Mouse (Mus musculus) lung, embryonic 15.5 days (tissue): Measurements from ENCODE around the gene Lcn8. TPM values are rescaled to one million over a fixed set of nuclear protein-coding genes. Genes with fewer than 3 reads are reported as not detected.

Experiments
- ATAC-seq: fragments of 200-750 bp; cut with Nextera tagmentation; 2 replicates; pipeline ENCODE4 v1.8.0; 2017; ENCODE audit warnings: moderate number of reproducible peaks, borderline replicate concordance; ENCODE audit not compliant: low FRiP score, low TSS enrichment; ENCODE audit errors: extremely low read depth
- H3K27ac ChIP-seq: fragments of 300-500 bp; sonication (generic); 2 replicates; pipeline ENCODE4 v1.5.1; 2015; ENCODE audit warnings: moderate library complexity, mild to moderate bottlenecking, inconsistent platforms
- H3K27me3 ChIP-seq: fragments of 300-500 bp; sonication (generic); 2 replicates; pipeline ENCODE4 v1.6.1; 2015; ENCODE audit warnings: inconsistent platforms
- H3K36me3 ChIP-seq: fragments of 300-500 bp; sonication (generic); 2 replicates; pipeline ENCODE4 v1.6.1; 2015; ENCODE audit warnings: inconsistent platforms
- H3K4me1 ChIP-seq: fragments of 300-500 bp; sonication (generic); 2 replicates; pipeline ENCODE4 v1.6.1; 2015; ENCODE audit warnings: inconsistent platforms
- H3K4me2 ChIP-seq: fragments of 300-500 bp; sonication (generic); 2 replicates; pipeline ENCODE4 v1.6.1; 2015; ENCODE audit warnings: inconsistent platforms, mild to moderate bottlenecking, moderate library complexity
- H3K4me3 ChIP-seq: fragments of 300-500 bp; sonication (generic); 2 replicates; pipeline ENCODE4 v1.5.1; 2015; ENCODE audit warnings: mild to moderate bottlenecking, inconsistent platforms
- H3K9ac ChIP-seq: fragments of 300-500 bp; sonication (generic); 2 replicates; pipeline ENCODE4 v1.6.1; 2015; ENCODE audit warnings: inconsistent platforms
- H3K9me3 ChIP-seq: fragments of 300-500 bp; sonication (generic); 2 replicates; pipeline ENCODE4 v1.6.1; 2016; ENCODE audit warnings: inconsistent platforms
- WGBS: fragments of 180-500 bp; shearing (Covaris S2); methylation state at CpG from one replicate; pipeline ENCODE4 v1.1.7; 2015; 5-methylcytosine and 5-hydroxymethylcytosine counted together
- polyA plus RNA-seq: library from polyadenylated mRNA; unstranded; fragments of >200 nt; fragmentation: Nextera tagmentation; extraction: Ambion mirVana; gene quantifications from 2 replicates; pipeline ENCODE4 v1.2.1, GENCODE M21; 2015

Gene Lcn8
- 0.26 and 0.40 TPM in 2 replicates for polyA plus RNA-seq

DNA sequence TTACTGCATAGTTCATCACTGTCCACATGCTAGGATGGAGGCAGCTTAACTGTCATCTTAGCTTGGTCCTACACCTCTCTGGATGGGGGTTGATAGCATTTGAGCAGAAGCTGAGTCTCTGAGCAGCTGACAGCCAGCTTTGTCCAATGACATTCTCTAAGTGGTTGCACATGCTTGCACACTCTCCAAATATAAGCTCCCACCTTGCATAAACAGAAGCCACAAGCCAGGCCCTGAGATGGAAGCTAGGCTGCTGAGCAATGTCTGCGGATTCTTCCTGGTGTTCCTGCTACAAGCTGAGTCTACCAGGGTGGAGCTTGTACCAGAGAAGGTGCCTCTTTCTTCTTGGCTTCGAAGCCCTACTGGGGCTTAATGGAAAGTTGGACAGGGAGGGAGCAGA, at the start of gene Lcn8:
Lcn8 (plus strand) TSS at position 219 of the 400 bp plus-strand sequence.
- H3K4me3 ChIP-seq: no peak within 1 kb of the TSS
- no peak for ATAC-seq
- peaks cover 8% of the 10 kb centered on the region for H3K4me1 ChIP-seq
- no peak within 1 kb of the TSS for H3K9ac ChIP-seq
- 71% methylated on average over 2 of the region's 2 CpGs for WGBS
- no peak within 1 kb of the TSS for H3K4me2 ChIP-seq
- H3K36me3 ChIP-seq: no peaks in the 10 kb centered on the region
- H3K9me3 ChIP-seq: no peaks in the 10 kb centered on the region
- no peaks in the 10 kb centered on the region for H3K27me3 ChIP-seq
- no peak within 1 kb of the TSS for H3K27ac ChIP-seq

DNA sequence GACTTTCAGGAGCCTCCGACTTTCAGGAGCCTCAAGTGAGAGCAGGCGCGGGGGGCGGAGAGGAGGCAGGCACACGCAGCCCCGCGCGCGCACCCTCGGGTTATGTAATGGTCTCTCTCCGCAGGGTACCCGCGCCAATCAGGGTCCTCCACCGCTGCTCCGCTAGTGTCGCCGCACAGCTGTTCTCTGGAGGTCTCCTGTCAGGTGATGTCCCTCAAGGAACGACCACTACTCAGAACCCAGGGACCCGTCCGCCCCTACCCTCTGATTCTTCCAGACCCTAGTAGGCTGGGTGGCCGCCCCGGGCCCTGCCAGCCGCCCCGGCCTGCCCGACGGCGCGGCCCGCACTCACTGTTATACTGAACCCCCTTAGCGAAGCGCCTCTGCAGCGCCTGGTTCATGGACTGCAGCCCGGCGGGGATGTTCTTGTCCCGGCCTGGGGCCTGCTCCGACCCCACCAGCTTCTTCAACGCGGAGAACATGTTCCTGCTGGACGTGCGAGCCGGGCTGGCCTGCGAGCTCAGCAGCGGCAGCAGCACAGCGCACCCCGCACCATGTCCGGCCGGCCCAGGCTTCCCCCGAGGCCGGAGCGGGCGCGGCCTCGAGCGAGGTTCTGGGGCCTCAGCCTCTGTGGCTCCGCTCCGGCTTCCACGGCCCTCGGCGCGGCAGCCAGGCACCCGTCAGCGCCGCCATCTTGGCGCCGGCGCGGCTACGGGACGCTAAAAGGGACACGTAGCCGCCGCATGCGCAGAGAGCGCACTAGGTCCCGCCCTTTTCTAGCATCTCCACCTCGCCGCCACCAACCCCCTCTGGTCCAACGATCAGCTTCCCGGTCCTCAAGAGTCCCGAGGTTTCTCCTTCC, 44.9 kb upstream of the Lcn8 start, which contains the start of gene Rabl6:
Rabl6 (minus strand) TSS at position 761 of the 862 bp plus-strand sequence.
- Histone ChIP-seq H3K27ac (peak within 1 kb of the TSS; percentile 93), H3K4me3 (peak within 1 kb of the TSS; percentile 97), H3K9ac (peak within 1 kb of the TSS; percentile 99), H3K36me3 (0 out of 2 replicates have a peak, but pooled peaks cover 3% of the 10 kb centered on the region), H3K4me1 (peaks cover 20% of the 10 kb centered on the region), H3K27me3 (0 out of 2 replicates have a peak, but pooled peaks cover under 1% of the 10 kb centered on the region), H3K4me2 (peak within 1 kb of the TSS; percentile 64), H3K9me3 (no peaks in the 10 kb centered on the region)
- under 1% methylated on average over 77 of the region's 80 CpGs for WGBS
- ATAC-seq: peak; percentile 92

DNA sequence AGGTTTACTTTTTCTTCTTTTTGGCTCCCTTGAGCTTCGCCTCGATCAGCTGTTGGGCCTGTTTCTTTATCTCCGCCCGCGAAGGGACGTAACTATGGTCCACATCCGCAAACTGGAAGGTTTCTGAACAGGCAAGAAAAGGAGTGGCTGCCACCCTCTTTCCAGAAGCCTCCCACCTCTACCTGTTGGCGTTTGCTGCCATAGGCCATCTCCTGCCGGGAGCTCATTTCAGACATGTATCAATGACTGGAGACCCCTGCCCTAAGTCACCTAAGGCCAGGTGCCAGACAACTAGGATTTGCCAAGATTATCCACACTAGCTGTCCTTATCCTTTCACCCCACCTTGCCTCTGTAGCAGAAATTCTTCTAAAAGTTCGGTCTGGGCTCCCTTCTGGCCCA, 44.2 kb upstream of the Lcn8 start:
- no peaks in the 10 kb centered on the region for H3K9me3 ChIP-seq
- 0 out of 2 replicates have a peak, but pooled peaks cover 5% of the 10 kb centered on the region for H3K27me3 ChIP-seq
- no peaks in the 10 kb centered on the region for H3K36me3 ChIP-seq
- peaks cover 20% of the 10 kb centered on the region for H3K4me1 ChIP-seq
- ATAC-seq: no peak
- peak overlapping the region; percentile 97 for H3K4me3 ChIP-seq
- 46% methylated on average over 10 of the region's 10 CpGs for WGBS
- peak overlapping the region; percentile 64 for H3K4me2 ChIP-seq
- H3K9ac ChIP-seq: peak overlapping the region; percentile 99
- H3K27ac ChIP-seq: peak overlapping the region; percentile 93; the same call in 1 of the 2 replicates

DNA sequence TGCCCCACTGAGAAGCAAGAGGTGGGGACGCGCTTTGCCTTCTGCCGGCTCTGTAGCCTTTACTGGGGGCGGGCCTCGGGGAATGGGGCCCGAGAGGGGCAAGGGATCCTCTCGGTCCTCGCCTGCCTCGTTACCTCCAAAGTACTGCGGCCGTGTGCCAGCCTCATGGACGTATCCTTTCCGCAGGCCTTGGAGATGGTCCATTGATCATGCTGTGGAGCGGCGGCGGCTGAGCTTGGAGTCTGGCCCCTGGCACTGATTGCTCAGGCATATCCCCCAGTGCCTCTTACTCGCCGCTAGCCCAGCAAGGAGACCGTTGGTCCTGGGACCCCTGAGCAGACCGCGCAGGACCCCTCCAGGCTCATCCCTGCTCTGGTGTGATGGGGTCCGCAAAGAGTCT, 36.5 kb upstream of the Lcn8 start:
- 15% methylated on average over 22 of the region's 22 CpGs for WGBS
- Histone ChIP-seq H3K36me3 (no peaks in the 10 kb centered on the region), H3K27me3 (peaks cover 54% of the 10 kb centered on the region), H3K4me1 (peaks cover 11% of the 10 kb centered on the region), H3K9ac (no peak overlapping the region), H3K4me3 (no peak overlapping the region; the same call in 1 of the 2 replicates), H3K9me3 (no peaks in the 10 kb centered on the region), H3K27ac (no peak overlapping the region), H3K4me2 (peak overlapping the region; percentile 17; the same call in 1 of the 2 replicates)
- no peak for ATAC-seq

DNA sequence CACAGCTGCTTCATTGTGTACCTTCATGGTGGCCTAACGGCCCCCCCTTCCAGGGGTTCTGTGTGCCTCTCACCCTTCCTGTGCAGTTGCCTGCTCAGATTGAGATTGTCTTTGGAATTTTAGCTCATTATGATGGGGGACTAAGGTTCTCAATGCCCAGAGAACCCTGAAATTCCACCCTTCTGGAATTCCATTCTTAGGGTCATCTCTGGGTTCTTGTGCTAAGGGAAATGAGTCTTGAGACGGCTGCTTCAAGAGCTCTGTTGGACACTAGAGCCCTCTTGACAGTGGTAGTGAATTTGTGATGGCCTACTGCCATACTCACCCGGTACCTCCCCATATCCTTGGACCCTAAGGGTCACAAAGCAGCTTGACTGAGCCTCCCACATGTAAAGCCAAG, 35.3 kb upstream of the Lcn8 start, which contains the start of gene Ccdc183:
Ccdc183 (minus strand) TSS at position 101 of the 400 bp plus-strand sequence.
- Histone ChIP-seq H3K4me3 (no peak within 1 kb of the TSS), H3K27me3 (peaks cover 54% of the 10 kb centered on the region), H3K9me3 (no peaks in the 10 kb centered on the region), H3K4me2 (0 out of 2 replicates have a peak within 1 kb of the TSS, but pooled peaks have one; percentile 17), H3K4me1 (peaks cover 14% of the 10 kb centered on the region), H3K36me3 (no peaks in the 10 kb centered on the region), H3K9ac (no peak within 1 kb of the TSS), H3K27ac (no peak within 1 kb of the TSS)
- WGBS: 56% methylated on average over 3 of the region's 3 CpGs
- no peak for ATAC-seq

DNA sequence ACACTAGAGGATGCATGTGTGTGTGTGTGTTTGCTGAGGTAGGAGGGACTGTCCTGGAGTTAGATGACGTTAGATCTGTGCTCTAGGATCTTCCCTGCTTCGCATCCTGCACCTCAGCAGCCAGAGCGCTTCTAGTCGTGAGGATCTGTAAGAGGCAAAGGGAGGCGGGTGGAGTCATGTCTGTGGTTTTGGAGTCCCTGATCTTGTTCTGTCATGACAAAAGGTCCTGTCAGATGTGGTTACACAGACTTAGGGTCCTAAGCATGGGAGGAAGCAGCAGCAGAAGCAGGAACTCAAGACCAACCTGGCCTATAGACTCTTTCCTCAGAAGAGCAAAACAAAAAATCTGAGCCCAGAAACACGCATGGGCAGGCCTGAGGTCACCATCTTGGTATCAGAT, 32.5 kb upstream of the Lcn8 start:
- Histone ChIP-seq H3K4me1 (peaks cover 14% of the 10 kb centered on the region), H3K9ac (no peak overlapping the region), H3K4me3 (no peak overlapping the region), H3K9me3 (no peaks in the 10 kb centered on the region), H3K36me3 (no peaks in the 10 kb centered on the region), H3K27ac (no peak overlapping the region), H3K4me2 (no peak overlapping the region), H3K27me3 (peaks cover 32% of the 10 kb centered on the region)
- WGBS: 73% methylated on average over 6 of the region's 6 CpGs
- ATAC-seq: no peak

DNA sequence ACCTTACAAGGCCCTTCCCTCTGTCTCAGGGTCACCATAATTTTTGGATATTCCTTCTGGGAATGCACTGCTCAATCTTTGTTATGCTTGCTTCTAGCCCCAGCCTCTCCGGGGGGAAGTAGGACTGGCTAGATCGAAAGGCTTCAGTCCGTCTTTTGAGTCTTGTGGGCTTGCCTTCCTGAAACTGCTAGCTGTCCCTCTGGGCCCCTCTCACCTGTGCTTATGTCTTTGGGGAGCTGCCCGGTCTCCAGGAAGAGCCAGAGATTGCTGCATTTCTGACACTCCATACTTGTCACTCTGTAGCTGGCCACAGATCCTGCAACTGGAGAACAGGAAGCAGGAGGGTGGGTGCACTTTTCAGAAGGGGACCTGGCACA, 32.1 kb upstream of the Lcn8 start:
- 81% methylated on average over 4 of the region's 4 CpGs for WGBS
- Histone ChIP-seq H3K4me3 (peak overlapping the region; percentile 53; the same call in 1 of the 2 replicates), H3K36me3 (no peaks in the 10 kb centered on the region), H3K27ac (0 out of 2 replicates have a peak overlapping the region, but pooled peaks have one; percentile 41), H3K4me2 (peak overlapping the region; percentile 93; the same call in 1 of the 2 replicates), H3K9me3 (no peaks in the 10 kb centered on the region), H3K27me3 (peaks cover 28% of the 10 kb centered on the region), H3K9ac (no peak overlapping the region), H3K4me1 (peaks cover 14% of the 10 kb centered on the region)
- ATAC-seq: no peak

DNA sequence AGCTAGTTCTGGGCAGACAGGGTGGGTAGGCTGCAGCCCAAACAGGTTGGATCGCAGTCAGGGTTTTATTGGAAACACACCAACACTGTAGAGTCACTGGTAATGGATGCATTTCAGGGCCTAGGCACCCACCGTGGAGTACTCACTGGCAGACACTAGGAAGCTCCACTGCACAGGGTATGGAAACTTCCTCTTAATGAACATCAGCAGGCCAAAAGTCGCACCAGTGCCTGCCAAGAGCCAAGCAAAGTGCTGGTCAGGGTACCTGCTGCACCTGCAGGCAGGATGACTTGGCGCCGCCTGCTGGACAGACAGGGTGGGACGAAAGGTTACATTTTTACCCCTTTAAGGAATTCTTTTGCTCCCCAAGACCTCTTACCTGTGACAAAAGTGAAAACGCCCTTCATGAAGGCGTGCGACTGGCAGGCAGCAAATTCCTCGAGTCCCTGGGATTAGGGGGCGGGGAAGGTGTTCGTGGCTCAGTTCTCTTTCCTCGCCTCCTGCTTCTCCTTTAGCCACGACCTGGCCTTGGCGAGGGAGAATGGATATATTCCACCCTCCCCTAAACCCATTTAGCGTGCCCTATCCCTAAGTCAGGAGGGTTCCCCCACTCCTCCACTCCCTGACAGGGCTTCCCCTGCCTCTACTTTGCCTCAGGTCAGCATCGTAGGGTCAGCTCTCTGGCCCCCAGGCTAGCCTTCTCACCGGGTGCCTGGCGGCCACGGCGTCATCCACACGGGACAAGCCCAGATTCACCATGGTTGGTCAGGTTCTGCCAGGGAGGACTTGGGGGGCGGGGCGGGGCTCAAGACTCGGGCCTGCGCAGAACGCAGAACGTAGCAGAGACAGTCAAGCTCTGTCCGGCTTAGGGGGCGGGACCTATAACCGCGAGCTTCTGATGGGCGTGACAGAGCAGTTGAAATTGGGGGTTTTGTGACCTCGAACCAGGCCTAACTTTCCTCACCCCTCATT, 31.4 kb upstream of the Lcn8 start, which contains the start of gene Tmem141:
Tmem141 (minus strand) TSS at position 777 of the 972 bp plus-strand sequence.
- Histone ChIP-seq H3K27me3 (peaks cover 21% of the 10 kb centered on the region), H3K27ac (peak within 1 kb of the TSS; percentile 67), H3K4me3 (peak within 1 kb of the TSS; percentile 53), H3K4me2 (peak within 1 kb of the TSS; percentile 93), H3K36me3 (no peaks in the 10 kb centered on the region), H3K9ac (peak within 1 kb of the TSS; percentile 52), H3K4me1 (peaks cover 8% of the 10 kb centered on the region), H3K9me3 (no peaks in the 10 kb centered on the region)
- WGBS: 4% methylated on average over 34 of the region's 34 CpGs
- ATAC-seq: peak; percentile 89

DNA sequence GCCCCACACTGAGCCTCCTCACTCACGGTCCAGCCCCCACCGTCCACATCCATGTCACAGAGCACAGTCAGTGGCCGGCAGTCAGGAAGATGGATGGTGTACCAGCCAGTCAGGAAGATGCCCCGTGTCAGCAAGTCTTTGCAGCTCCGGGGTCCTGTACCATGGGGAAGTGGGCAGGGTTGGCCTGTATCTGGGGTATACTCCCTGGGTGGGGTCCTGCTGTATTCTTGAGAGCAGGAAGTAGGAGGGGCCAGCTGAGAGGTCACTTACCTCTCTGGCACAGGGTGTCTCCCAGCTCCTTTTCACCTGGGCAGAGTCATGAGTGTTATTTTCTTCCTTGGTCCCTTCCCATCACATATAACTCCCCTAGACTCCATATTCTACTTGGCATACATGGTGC, 26.9 kb upstream of the Lcn8 start:
- 16% methylated on average over 5 of the region's 5 CpGs for WGBS
- Histone ChIP-seq H3K27me3 (no peaks in the 10 kb centered on the region), H3K27ac (no peak overlapping the region), H3K4me2 (no peak overlapping the region), H3K9ac (no peak overlapping the region), H3K9me3 (no peaks in the 10 kb centered on the region), H3K4me1 (peaks cover 8% of the 10 kb centered on the region), H3K4me3 (no peak overlapping the region), H3K36me3 (no peaks in the 10 kb centered on the region)
- no peak for ATAC-seq

DNA sequence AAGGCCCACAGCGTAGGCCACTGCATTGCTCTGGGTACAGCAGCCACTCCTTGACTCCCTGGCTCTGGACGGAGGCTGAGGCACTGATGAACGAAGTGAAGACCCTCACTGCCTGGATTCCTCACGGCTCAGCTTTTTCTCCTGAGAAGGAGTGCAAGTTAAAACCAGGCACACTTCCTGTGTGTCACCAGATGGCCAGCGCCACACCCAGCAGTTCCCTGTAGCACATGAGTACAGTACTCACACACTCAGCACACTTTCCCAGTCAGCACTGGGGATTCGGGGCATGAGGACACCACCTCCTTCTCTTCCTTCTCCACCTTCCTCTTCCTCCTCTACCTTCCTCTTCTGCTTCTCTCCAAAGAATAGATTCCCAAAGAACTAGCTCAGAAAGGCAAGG, 25.1 kb upstream of the Lcn8 start, which contains the start of gene Fcna:
Fcna (minus strand) TSS at position 220 of the 400 bp plus-strand sequence.
- no peaks in the 10 kb centered on the region for H3K9me3 ChIP-seq
- H3K4me3 ChIP-seq: no peak within 1 kb of the TSS
- H3K4me1 ChIP-seq: no peaks in the 10 kb centered on the region
- no peak for ATAC-seq
- H3K27me3 ChIP-seq: no peaks in the 10 kb centered on the region
- H3K9ac ChIP-seq: no peak within 1 kb of the TSS
- no peaks in the 10 kb centered on the region for H3K36me3 ChIP-seq
- 68% methylated on average over 6 of the region's 6 CpGs for WGBS
- no peak within 1 kb of the TSS for H3K4me2 ChIP-seq
- H3K27ac ChIP-seq: no peak within 1 kb of the TSS

DNA sequence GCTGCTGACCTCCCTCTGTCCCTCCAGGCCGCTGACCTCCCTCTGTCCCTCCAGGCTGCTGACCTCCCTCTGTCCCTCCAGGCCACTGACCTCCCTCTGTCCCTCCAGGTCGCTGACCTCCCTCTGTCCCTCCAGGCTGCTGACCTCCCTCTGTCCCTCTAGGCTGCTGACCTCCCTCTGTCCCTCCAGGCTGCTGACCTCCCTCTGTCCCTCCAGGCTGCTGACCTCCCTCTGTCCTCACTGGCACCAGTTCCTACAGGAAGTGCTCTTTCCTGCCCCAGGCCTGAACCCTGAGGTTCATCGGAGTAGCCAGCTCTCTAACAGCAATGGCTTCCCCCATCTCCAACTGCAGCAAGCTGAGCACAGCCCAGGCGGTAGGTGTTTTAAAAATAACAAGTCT, 24.2 kb upstream of the Lcn8 start:
- WGBS: 34% methylated on average over 4 of the region's 4 CpGs
- H3K4me3 ChIP-seq: no peak overlapping the region
- no peak overlapping the region for H3K27ac ChIP-seq
- no peaks in the 10 kb centered on the region for H3K27me3 ChIP-seq
- no peaks in the 10 kb centered on the region for H3K9me3 ChIP-seq
- no peaks in the 10 kb centered on the region for H3K36me3 ChIP-seq
- H3K9ac ChIP-seq: no peak overlapping the region
- ATAC-seq: no peak
- H3K4me1 ChIP-seq: no peaks in the 10 kb centered on the region
- H3K4me2 ChIP-seq: no peak overlapping the region
